Mouse (Mus musculus) heart, adult 2 months (tissue): ENCODE results near the gene Pithd1. TPM values are rescaled to one million over a fixed set of nuclear protein-coding genes. Genes with fewer than 3 reads are reported as not detected.

Experiments used
- DNase-seq, 2 experiments: peaks; one replicate each; pipeline ENCODE4 v3.0.0; 2021
- H3K27ac ChIP-seq: fragments of 200-600 bp; 2 replicates; pipeline ENCODE4 v1.8.1; 2022
- H3K27me3 ChIP-seq: fragments of 200-500 bp; 2 replicates; pipeline ENCODE4 v1.6.1; 2012; ENCODE audit warnings: mild to moderate bottlenecking, low read length, inconsistent platforms, mixed read lengths; ENCODE audit not compliant: control insufficient read depth, insufficient read depth
- H3K36me3 ChIP-seq: fragments of 200-500 bp; 2 replicates; pipeline ENCODE4 v1.6.1; 2012; ENCODE audit warnings: low read length, inconsistent platforms; ENCODE audit not compliant: control insufficient read depth, insufficient read depth
- H3K4me1 ChIP-seq: fragments of 200-500 bp; 2 replicates; pipeline ENCODE4 v1.6.1; 2011; ENCODE audit warnings: low read length; ENCODE audit not compliant: control insufficient read depth, insufficient read depth
- H3K4me3 ChIP-seq: fragments of 200-600 bp; 2 replicates; pipeline ENCODE4 v1.8.1; 2022
- H3K79me2 ChIP-seq: fragments of 200-500 bp; replicated peaks from 2 replicates; pipeline ENCODE4 v1.6.1; 2012; ENCODE audit warnings: mild to moderate bottlenecking, inconsistent platforms, low read length, moderate library complexity, mixed read lengths; ENCODE audit not compliant: control insufficient read depth, insufficient read depth
- H3K9ac ChIP-seq: fragments of 200-500 bp; 2 replicates; pipeline ENCODE4 v1.6.1; 2012; ENCODE audit warnings: low read depth, mild to moderate bottlenecking, control low read depth, inconsistent platforms, low read length, mixed read lengths
- CTCF ChIP-seq: fragments of 200-600 bp; IDR thresholded peaks from 2 replicates; pipeline ENCODE4 v1.8.1; 2022; ENCODE audit warnings: antibody characterized with exemption, mild to moderate bottlenecking, moderate library complexity
- EP300 ChIP-seq: fragments of 200-500 bp; IDR thresholded peaks from 2 replicates; pipeline ENCODE4 v1.6.1; 2011; ENCODE audit warnings: low read depth, low read length, control low read depth; ENCODE audit not compliant: insufficient read depth
- POLR2A ChIP-seq: fragments of 200-500 bp; IDR thresholded peaks from 2 replicates; pipeline ENCODE4 v1.6.1; 2011; ENCODE audit warnings: mild to moderate bottlenecking, low read depth, low read length, control low read depth; ENCODE audit not compliant: insufficient read depth
- WGBS: fragments of 180-500 bp; shearing (Covaris S2); methylation state at CpG from one replicate; pipeline ENCODE4 v1.1.7; 2018; 5-methylcytosine and 5-hydroxymethylcytosine counted together
- intact Hi-C: fragments of 180-260 bp; cut with DNase I; formaldehyde crosslinking; loops from one replicate; pipeline ENCODE4 v1.15.1; 2025
- polyA plus RNA-seq: library from polyadenylated mRNA; depleted of rRNA; stranded (reverse); fragments of >200 nt; gene quantifications from 2 replicates; pipeline ENCODE4 v1.2.3, GENCODE M21; 2012; rRNA removed
- total RNA-seq, 2 experiments: library from RNA; stranded (reverse); gene quantifications; 2 replicates each; pipeline ENCODE4 v1.2.3; 2021

The Pithd1 gene
- total and polyA plus RNA-seq, 3 experiments = 19.0 to 20.9 (median 19.4) TPM

DNA sequence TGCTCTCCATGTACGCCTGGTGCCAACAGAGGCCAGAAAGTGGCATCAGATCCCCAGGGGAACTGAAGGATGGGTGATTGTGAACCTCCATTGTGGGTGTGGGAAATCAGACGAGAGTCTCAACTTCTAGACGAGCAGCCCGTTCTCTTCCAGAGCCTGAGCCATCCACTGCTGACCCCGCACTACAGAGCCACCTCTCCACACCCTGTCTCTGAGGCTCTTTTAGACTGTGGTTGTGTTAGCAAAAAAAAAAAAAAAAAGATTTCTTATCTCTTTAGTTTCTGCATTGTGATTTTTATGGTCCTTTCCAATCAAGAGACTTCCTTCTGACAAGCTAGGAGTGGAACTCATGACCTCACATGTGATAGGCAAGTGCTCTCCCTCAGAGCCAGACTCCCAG lies 57.7 kb downstream of the Pithd1 start:
- H3K79me2 ChIP-seq = no peaks in the 10 kb centered on the region
- no peak overlapping the region for H3K27ac ChIP-seq
- DNase-seq = no peak
- no peak overlapping the region for H3K4me3 ChIP-seq
- no peaks in the 10 kb centered on the region for H3K4me1 ChIP-seq
- no peaks in the 10 kb centered on the region for H3K27me3 ChIP-seq
- no peak for TF ChIP-seq EP300
- WGBS = 86% methylated on average over 5 of the region's 5 CpGs
- H3K9ac ChIP-seq = no peak overlapping the region
- no peaks in the 10 kb centered on the region for H3K36me3 ChIP-seq
- intact Hi-C loops = no loop called here

- TF ChIP-seq CTCF (no peak), EP300 (no peak), POLR2A (no peak)
These were observed 58.7 kb downstream of the Pithd1 start for GRCm38 (mm10) chr4:135928376-135928775.

DNA sequence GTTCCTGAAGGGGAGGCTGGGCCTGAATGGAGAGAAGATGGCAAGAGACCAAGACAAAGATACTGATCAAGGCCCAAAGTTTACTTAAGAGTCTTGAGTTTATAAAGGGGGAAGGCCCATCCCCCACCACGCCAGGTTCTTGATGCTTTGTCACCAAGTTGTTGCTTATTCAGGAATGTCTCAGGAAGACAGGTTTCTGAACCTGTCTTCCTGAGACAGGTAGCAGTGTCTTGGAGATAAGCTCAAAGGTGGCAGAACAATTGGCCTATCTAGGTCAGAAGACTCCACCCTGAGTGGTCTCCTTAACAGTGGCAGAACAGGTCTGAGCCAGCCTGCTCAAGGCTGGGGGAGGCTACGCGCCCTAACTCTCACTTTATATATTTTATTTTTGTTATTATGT lies 60.2 kb downstream of the Pithd1 start:
- WGBS = 97% methylated on average over 3 of the region's 3 CpGs
- H3K27me3 ChIP-seq = no peaks in the 10 kb centered on the region
- no peak overlapping the region for H3K9ac ChIP-seq
- no peak for TF ChIP-seq EP300
- TF ChIP-seq CTCF = no peak
- no peak for TF ChIP-seq POLR2A
- H3K4me1 ChIP-seq = peaks cover under 1% of the 10 kb centered on the region; the same call in 1 of the 2 replicates
- intact Hi-C loops = no loop called here
- no peak overlapping the region for H3K27ac ChIP-seq
- H3K36me3 ChIP-seq = no peaks in the 10 kb centered on the region
- DNase-seq = no peak
- no peak overlapping the region for H3K4me3 ChIP-seq
- H3K79me2 ChIP-seq = no peaks in the 10 kb centered on the region

More at GRCm38 (mm10) chr4:135928376-135928775, 58.7 kb downstream of the Pithd1 start:
- H3K4me3 ChIP-seq = no peak overlapping the region
- no peak overlapping the region for H3K27ac ChIP-seq
- no peaks in the 10 kb centered on the region for H3K4me1 ChIP-seq
- H3K9ac ChIP-seq = no peak overlapping the region
- no peaks in the 10 kb centered on the region for H3K27me3 ChIP-seq
- no peak for DNase-seq
- intact Hi-C loops = no loop called here
- WGBS = 95% methylated on average over 9 of the region's 9 CpGs
- H3K36me3 ChIP-seq = no peaks in the 10 kb centered on the region
- no peaks in the 10 kb centered on the region for H3K79me2 ChIP-seq

- Histone ChIP-seq H3K27me3 (no peaks in the 10 kb centered on the region), H3K27ac (no peak overlapping the region), H3K36me3 (no peaks in the 10 kb centered on the region), H3K9ac (no peak overlapping the region), H3K4me1 (peaks cover 2% of the 10 kb centered on the region; the same call in 1 of the 2 replicates), H3K79me2 (no peaks in the 10 kb centered on the region), H3K4me3 (no peak overlapping the region)
- 83% methylated on average over 10 of the region's 10 CpGs for WGBS
- no peak for DNase-seq
- intact Hi-C loops = no loop called here
- TF ChIP-seq EP300 = no peak
- no peak for TF ChIP-seq POLR2A
- TF ChIP-seq CTCF = no peak
These were observed 60.8 kb downstream of the Pithd1 start for GRCm38 (mm10) chr4:135926195-135926808.

Other genes starting within 250 kb of the Pithd1 start
- 1 to 10 TPM in 1 of 2 experiments, under 1 TPM in 1; 0.61 to 1.5 TPM for gene Myom3, start 227.5 kb downstream of the Pithd1 start, total RNA-seq
- 1.4 and 1.6 TPM in 2 replicates for gene Myom3, start 227.5 kb downstream of the Pithd1 start, polyA plus RNA-seq
- gene Srsf10, start 131.5 kb downstream of the Pithd1 start, total RNA-seq = 10 to 100 TPM; 45.3 to 49.1 TPM
- gene Srsf10, start 131.5 kb downstream of the Pithd1 start, polyA plus RNA-seq = 28.8 and 37.7 TPM in 2 replicates
- gene Pnrc2, start 113.4 kb downstream of the Pithd1 start, total RNA-seq = 10 to 100 TPM; 58.8 to 81.2 TPM
- 14.9 and 35.4 TPM in 2 replicates for gene Pnrc2, start 113.4 kb downstream of the Pithd1 start, polyA plus RNA-seq
- gene Cnr2, start 91.9 kb downstream of the Pithd1 start, total RNA-seq = under 1 TPM; 0.23 to 0.59 TPM
- 0.64 and 0.88 TPM in 2 replicates for gene Cnr2, start 91.9 kb downstream of the Pithd1 start, polyA plus RNA-seq
- 10 to 100 TPM; 30.4 to 34.6 TPM for gene Fuca1, start 66.5 kb downstream of the Pithd1 start, total RNA-seq
- 24.0 and 25.3 TPM in 2 replicates for gene Fuca1, start 66.5 kb downstream of the Pithd1 start, polyA plus RNA-seq
- gene Hmgcl, start 40.8 kb downstream of the Pithd1 start, total RNA-seq = 10 to 100 TPM; 72.6 to 80.4 TPM
- gene Hmgcl, start 40.8 kb downstream of the Pithd1 start, polyA plus RNA-seq = 71.9 and 96.9 TPM in 2 replicates
- gene Gale, start 23.5 kb downstream of the Pithd1 start, total RNA-seq = 1 to 10 TPM; 1.6 to 2.0 TPM
- gene Gale, start 23.5 kb downstream of the Pithd1 start, polyA plus RNA-seq = 4.6 TPM in 2 replicates
- 10 to 100 TPM; 35.9 to 37.1 TPM for gene Lypla2, start 14.6 kb downstream of the Pithd1 start, total RNA-seq
- 52.2 and 55.1 TPM in 2 replicates for gene Lypla2, start 14.6 kb downstream of the Pithd1 start, polyA plus RNA-seq
- gene Eloa, start 34.5 kb upstream of the Pithd1 start, total RNA-seq = 10 to 100 TPM; 31.1 to 35.5 TPM
- gene Eloa, start 34.5 kb upstream of the Pithd1 start, polyA plus RNA-seq = 11.0 and 17.7 TPM in 2 replicates
- 100 to 1,000 TPM; 259 to 288 TPM for gene Rpl11, start 66.2 kb upstream of the Pithd1 start, total RNA-seq
- gene Rpl11, start 66.2 kb upstream of the Pithd1 start, polyA plus RNA-seq = 132 and 186 TPM in 2 replicates
- 10 to 100 TPM; 56.8 to 58.8 TPM for gene Id3, start 156.2 kb upstream of the Pithd1 start, total RNA-seq
- gene Id3, start 156.2 kb upstream of the Pithd1 start, polyA plus RNA-seq = 92.1 and 120 TPM in 2 replicates
- gene E2f2, start 185.1 kb upstream of the Pithd1 start, total RNA-seq = 1 to 10 TPM in 1 of 2 experiments, under 1 TPM in 1; 0.65 to 5.3 TPM
- 0.41 and 1.3 TPM in 2 replicates for gene E2f2, start 185.1 kb upstream of the Pithd1 start, polyA plus RNA-seq
- gene Asap3, start 219.1 kb upstream of the Pithd1 start, total RNA-seq = 10 to 100 TPM in 1 of 2 experiments, 1 to 10 TPM in 1; 7.8 to 10.2 TPM
- 8.6 and 9.4 TPM in 2 replicates for gene Asap3, start 219.1 kb upstream of the Pithd1 start, polyA plus RNA-seq